Mouse (Mus musculus) ovary, adult 18-20 months (tissue): ENCODE measurements at regions not wholly inside any gene's neighbourhood (a gene's known extent, or its start where the extent isn't known, plus 50 kb on each side); places are given as distances from the start of the nearest gene placed in this dataset.

Source experiments
- DNase-seq: peaks from one replicate; pipeline ENCODE4 v3.0.0; 2022; ENCODE audit warnings: low spot score, mixed read lengths

DNA sequence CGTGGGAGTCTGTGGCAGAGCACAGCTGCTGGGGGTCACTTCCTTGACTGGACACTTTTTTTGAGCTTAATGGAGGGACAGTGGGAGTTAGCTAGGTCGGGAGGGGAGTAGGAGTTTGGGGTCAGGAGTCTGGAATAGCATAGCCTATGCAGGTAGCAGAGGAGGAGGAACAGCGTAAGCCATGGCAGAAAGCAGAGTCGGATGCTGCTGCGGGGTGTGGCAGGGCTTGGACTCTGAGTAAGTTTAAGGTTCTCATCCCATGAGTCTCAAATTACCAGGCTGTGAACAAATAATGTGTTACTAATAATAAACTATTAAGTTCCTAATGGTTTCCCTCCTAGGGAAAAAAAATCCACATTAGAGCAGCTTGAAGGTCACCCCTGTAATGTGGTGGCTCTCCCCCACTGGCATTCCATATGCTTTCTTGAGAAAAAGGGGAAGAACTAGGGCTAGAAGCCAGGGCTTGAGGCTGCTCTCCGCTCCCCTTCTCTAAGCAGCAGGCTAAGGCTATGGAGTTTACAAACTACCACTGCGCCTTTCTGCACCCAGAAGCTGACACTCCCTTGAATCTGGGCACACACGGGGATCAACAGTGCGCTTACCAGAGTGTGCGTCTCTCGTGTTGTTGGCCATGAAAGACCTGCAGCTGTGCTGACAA lies 213.4 kb upstream of the Pgrmc2 start:
- DNase-seq, result no peak

DNA sequence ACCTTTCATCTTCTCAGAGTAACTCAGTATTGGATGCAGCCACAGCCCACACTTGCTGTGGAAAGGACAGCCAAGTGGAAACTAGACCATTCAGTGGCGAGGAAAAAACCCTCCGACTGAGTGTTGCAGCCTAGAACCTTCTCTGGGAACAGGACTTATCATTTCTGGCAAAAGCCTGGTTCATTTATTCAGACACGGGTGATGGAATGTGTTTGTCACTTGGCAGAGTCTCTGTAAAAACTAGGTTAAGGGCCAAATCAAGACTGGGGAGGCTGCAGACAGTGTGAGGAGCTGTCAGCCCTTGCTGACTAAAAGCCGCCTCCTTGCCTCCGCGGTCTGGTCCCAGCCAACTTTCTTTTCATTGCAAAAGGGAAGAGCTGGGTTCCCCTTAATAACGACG lies 212.3 kb upstream of the Pgrmc2 start:
- DNase-seq, result peak; percentile 42

DNA sequence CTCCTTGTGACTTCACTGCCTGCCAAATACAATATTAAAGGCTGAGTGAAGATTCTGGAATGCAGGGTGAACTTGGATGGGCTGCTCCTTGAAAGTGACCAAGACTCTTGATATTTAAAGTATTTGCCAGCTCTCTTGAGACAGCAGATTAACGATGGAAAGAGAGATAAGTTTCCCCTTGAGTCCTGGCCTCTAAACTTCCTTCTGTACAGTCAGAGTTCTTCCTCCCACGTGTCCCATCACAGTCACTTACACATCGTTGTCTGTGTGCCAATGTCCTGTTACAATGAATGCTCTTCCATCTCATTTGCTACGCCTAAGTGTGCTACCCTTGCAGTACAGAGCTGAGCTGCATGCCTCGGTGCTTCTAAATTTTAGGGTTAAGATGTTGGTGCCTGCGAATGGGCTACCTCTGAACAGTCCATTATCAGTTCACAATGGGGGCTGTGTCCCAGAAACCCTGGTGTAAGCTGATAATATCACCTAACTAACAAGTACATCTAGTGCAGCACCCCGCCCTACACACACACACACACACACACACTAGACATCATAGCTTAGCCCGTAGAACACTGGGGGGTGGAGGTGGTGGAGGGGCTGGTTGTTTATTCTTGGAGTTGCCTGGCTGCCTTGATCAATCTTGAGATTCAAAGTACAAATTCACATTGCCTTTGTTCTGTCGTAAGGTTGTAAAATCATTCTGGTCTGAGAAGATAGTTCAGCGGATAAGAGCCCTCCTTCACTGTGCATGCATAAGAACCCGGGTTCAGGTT lies 207.9 kb upstream of the Pgrmc2 start:
- no peak for DNase-seq

DNA sequence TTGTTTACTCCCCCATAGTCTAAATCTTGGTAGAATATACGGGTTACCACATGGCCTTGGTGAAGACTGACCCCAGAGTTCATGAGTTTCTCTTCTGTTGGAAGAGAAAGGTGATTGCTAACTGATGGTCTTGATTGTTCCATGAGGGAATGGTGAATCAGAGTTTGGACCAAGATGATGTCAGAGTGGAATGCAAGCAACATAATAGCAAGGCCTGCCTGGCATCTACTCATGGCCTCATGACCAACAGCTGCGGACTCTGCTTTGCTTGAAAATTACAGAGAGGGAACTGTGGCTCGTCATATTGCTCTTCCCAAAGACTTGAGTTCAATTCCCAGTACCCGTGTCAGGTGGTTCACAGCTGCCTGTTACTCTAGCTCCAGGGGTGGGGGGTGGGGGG lies 205.9 kb upstream of the Pgrmc2 start:
- DNase-seq, result no peak

DNA sequence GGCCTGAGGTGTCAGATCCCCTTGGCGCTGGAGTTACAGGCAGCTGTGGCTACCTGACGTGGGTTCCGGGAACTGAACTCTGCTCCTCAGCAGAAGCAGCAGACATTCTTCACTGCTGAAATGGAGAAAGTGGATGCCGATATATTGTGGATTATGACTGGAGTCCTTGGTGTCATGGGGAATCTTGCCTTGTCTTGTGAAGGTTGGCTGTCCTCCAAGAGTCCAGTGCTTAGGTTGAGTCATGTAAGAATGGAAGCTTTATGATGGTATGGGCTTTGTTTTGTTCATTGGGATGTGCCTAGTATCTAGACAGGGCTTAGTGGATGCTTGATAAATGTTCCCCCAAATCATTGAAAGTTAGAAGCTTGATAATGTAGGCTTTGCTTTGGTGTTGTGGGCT lies 205.2 kb upstream of the Pgrmc2 start:
- DNase-seq, result no peak

DNA sequence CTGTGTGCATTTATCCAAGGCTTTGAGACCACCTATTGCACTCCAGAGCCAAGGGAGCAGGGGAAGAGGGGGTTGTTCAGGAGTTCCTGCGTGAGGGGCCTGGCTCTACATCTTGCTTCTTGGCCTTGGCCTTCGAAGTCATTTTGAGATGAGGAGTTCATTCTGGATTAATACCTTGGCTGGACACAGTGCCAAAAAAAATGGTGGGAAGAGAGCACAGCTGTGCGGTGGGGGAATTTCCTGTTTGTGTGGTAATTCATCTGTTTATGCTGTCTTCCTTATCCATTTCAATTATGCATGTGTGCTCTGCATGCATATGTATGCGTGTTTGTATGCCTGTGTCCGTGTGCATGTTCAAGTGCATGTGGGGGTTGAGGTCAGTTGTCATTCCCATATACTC lies 202.5 kb upstream of the Pgrmc2 start:
- no peak for DNase-seq

DNA sequence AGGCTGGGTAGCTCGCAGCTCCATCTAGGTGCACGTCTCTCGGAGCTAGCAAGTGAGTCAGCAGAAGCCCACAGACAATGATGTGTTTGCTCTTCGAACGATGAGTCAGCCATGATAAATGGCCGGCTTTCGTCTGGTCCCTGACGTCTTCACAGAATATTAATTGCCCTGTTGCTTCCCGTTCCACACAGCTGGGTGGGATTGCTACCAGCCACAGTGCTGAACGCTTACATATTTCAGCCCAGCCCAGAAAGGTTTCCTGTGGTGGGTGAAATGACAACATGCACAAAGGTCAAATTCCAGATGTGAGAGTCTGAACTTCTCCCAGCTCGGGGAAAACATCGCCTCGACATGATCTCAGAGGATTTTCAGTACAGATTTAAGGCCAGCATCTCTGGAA lies 202.1 kb upstream of the Pgrmc2 start:
- peak; percentile 65 for DNase-seq

DNA sequence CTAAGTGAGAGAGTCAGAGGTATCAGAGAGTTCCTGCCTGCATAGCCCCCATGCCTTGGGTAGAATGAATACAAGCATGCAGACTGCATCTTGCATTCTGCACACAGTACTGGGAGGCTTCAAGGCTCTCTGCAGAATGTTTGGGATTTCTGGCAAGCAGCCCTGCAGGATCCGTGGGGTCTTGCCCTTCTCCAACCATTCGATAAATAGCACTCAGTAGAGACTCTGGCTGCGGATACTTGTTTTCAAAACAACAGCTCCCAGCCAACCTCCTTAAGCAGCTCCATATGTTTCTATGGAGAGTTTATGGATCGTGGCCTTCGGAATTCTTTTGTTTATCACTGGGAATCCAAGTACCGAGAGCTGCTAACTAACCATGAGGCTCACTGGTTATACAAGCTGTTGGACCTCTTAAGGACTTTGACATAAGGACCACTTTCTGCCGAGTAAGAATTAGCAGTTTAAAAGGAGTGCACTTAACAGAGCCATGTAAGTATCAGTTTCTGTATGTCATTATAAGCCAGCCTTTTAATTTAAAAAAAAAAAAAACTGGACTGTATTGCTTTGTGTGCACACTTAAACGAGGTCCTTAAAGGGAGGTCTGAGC lies 199.7 kb upstream of the Pgrmc2 start:
- peak; percentile 51 for DNase-seq

DNA sequence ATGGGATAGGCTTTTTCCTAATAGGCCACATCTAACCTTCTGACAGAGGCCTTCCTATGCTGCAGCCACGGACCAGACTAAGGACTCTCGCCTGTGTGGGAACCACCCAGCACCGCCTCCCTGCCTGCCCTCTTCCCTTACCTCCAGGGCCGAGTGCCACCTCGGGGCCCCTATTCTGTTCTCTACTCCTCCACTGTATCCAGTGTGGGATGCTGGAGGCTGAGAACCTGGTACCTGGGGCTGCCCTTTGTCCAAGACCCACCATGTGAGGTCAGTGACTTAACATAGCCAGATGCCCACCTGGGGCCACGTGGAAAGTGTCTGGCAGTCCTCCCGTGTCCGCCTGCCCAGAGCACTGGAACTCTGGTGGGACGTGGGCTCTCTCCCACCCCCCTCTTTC lies 193.2 kb upstream of the Pgrmc2 start:
- DNase-seq, result no peak

DNA sequence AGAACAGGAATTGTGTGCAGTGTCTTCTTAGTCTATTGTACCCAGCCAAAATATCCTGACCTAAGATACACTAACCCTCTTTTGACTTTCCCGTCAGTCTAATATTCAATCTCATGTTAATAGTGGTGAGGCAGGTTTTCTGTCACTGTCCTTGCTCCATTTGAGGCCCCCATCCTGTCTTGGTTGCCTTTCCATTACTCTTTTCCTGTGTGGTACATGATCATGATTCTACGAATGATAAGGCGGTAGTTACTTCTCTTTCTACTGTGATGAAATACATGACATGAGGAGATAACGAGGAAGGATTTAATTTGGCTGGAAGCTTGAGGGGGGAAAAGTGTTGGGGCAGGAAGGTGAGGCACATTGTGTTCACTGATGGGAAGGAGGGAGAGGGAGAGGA lies 185.7 kb upstream of the Pgrmc2 start:
- no peak for DNase-seq

DNA sequence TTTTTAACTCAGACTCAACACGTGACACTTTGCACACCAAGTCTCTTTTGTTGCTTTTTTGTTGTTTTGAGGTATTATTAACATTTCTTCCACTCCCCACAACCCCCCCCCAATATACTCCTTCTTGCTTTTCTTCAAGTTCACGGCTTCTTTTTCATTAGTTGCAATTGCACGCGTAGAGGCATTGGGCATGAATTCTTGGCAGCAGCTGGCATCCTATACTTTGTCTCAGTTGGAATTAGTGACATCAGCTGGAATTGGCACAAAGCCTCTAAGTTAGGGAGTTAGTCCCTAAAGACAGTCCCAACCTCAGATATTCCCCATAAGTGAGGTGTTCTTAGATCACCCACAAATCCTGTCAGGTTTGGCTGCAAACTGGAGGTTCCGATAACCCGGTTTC lies 183.4 kb upstream of the Pgrmc2 start:
- DNase-seq, result no peak

DNA sequence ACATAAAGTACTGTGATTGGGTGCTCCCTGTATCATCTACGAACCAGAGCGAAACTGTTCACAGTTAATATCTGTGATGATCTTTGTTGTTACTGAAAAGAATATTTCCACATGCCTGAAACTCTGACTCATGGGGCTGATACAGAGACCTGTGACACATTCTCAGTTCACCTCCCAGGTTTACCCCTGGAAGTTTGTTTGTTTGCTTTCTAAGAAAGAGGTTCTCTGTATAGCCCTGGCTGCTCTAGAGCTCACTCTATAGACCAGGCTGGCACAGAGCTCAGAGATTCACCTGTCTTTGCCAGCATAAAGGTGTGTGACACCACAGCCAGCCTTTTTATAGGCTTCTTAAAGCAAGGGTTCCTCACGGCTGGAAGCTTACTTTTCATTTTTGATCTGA lies 182.6 kb upstream of the Pgrmc2 start:
- no peak for DNase-seq

DNA sequence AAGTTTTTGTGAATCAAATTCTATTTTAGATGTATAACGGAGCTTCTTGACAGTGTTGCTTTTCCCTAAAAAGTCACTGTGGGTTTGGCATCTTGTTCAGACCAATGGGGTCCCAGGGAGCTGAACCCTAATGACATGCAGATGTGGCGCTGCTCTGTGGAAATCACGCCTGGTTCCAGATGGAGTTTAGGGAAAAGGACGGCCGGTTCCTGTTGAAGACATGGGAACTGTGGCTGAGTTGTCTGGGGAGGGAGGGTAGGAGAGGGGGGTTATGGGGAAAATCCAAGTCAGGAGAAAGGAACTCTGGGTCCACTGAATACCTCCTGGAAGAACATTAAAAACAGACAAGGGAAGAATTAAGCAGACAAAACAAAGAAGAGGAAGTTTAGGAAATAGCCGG lies 175.4 kb upstream of the Pgrmc2 start:
- DNase-seq, result no peak

DNA sequence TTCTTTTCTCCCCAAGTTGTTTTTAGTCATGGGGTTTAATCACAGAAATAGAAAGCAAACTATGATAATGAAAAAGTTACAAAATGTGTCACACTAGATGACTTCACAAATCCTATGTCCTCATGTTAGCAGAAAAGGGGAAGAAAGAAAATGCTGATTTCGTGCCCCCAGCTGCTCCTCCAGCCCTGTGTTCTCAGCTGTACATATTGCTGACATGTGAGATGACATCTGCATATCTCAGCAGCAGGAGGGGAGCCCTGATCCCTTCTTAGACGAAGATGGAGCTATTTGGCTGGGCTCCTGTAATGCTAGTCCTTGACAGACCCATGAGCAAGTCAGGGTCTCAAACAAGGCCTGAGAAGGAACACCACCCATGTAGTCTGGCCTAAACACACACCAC lies 162.1 kb upstream of the Pgrmc2 start:
- no peak for DNase-seq

DNA sequence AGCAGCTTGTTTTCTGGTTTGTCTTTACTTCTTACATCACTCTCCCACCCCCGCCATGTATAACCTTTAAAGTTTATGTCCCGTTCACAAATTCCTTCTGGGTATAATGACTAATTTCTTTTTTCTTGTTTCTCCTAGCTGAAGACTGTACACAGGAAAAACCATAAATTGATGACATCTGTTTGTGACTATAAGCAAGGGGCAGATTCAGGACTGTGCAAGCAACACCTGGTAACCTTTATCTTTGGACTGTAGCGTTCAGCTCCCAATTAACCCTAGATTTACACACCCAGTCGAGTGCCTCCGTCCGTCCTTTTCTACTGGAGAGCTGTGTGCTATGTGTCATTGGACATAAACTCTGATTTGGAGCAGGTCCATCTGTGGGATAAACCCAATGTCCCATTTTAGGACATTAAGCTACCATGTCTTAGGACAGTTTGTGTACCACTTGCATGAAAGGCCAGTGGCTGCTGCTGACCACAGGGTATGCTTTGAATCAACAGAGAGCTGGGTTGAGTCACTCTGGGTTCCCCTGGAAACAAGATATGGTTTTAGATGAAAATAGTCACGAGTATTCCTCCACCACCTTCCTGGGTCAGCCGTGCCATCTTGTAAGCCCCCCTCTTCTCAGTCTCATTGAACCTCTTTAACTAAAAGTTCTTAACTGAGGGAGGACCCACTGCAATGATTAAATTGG lies 159.2 kb upstream of the Pgrmc2 start:
- DNase-seq, result no peak

DNA sequence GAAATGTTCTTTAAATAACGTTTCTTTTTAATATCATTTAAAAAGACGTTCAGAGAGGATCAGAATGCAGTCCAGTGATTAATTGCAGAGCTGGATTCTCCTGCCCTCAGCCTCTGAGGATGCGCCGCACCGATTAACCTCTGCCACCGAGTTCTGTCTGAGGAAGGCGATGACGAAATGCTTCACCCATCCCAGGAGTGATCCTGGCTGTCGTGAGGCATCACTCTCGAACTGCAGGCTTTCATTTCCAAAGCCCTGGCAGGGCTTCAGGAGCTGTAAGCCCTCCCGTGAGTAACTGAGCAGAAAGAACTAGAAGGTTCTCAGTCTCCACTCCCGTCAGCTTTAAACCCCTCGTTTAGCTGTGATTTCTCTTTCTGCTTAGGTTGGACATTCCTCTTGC lies 157.0 kb upstream of the Pgrmc2 start:
- no peak for DNase-seq

DNA sequence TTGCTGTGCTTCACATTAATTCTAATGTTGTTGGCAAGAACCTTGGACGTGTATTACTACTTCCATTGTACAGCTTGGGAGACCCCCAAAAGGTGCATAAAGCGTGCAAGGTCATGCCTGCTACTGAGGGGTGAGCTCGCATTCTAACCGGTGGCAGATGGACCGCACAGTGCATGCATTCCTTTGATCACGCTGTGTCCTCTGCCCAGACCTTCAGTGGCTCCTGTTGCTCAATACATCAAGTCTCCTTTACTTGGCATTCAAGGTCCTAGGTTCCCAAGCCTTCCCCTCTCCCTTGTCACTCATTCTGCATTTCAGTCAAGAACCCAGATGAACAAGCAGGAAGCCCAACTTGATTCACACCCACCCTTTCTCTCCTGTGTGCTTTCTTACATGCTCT lies 156.4 kb upstream of the Pgrmc2 start:
- no peak for DNase-seq

DNA sequence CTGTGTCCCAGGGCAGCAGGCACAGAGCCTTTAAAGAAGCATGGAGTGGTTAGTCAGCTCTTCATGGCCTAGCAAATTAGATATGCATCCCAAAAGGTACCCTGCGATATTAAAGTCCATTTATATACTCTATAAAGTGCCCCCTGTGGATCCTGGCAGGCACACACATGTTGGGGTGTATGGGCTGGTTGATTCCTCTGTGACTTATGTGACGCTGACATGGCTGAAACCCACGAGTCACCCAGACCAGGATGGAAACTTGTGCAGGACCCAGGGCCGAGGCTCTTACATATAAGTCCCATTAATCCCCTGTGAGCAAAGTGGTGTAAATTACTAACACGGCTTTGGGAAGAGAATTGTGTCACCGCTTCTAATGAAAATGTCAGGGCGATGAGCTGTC lies 155.2 kb upstream of the Pgrmc2 start:
- DNase-seq, result no peak

DNA sequence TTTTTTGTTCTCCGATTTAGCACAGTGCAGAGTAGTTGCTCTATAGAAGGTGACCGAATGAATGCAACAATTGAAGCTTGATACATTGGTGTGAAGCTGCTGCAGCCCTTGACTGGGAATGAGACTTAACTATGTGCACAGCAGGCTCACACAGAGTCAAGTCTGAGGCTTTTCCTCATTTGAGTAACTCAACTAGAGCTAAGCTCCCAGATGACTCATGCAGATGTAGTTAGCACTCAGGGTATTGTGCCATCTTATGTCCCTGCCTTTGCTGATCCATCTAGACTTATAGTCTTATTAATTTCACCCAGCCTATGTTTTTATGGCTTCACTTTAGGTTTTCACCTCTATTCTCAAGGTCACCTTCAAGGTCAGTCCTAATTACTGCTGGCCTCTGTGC lies 152.8 kb upstream of the Pgrmc2 start:
- no peak for DNase-seq

DNA sequence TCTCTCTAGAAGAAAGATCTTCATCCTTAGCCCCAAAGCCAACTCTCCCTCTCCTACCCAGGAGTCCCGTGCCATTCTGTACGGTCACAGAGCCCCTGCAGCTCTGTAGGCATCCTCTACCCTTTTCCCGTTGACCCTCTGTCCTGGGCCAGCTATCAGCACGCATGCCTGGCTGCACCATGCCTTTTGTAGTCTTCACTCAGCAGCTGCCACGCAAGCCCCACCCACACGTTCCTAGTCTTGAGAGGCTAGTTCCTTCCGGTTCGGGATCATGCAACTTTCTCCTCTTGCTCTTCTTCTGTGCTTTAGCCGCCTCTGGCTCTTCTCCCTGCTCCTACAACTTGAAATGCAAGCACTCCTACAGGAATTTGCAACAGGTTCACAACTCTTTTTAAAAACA lies 152.1 kb upstream of the Pgrmc2 start:
- DNase-seq, result no peak

DNA sequence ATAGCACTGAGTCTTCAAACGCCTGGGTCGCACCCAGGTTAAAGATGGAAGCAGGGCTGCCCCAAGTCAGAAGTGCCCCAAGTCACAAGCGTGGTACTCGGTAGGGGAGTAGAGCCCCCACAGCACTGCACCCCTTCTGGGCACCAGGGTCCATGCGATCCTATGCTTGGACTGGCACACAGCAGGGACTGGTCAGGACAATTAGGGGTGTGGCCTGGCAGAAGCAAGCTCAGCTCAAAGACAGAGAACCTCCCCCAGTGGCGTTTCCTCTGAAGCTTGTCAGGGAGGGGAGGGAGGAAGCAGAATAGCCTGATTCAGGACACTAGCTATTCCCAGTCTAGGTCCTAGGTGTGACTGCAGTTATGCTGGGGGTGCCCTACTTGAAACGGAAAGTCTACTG lies 151.3 kb upstream of the Pgrmc2 start:
- no peak for DNase-seq

DNA sequence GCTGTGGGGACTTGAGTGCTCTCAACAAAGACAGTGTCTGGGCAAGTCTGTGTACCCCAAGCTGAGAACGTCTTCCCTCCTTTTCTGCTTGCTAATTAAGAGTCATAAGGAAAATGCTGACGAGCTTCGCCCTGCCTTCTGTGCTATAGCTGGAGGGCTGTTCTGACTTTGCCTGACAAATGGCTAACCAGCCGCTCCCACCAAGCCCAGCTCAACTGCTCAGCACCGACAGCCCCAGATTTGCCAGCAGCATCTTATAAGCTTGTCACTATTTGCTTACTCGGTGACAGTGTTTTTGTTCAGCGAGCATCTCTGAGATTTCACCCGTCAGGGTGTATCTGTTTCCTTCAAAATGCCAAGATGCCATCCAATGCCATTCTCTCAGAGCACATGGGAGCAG lies 150.6 kb upstream of the Pgrmc2 start:
- DNase-seq, result no peak

DNA sequence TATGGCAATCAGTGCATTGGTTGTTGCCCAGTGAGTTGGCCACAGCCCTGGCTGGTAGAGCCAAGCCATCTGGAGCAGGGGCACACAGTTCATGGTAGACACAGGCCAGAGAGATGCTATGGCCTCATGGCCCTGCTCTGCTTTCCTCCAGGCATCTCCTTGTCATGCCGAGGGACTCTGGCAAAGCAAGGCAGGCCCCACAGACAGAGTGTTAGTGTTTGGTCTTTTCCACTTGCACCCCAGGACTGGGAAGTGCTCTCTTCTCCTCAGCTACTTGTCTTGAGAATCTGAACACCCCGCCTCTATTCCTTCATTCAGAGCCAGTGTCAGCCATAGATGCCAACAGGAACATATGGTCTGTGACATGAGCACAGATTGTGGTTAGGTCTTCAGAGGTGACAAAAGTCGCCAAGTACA lies 148.1 kb upstream of the Pgrmc2 start:
- DNase-seq, result no peak
